Mouse (Mus musculus) heart, embryonic 14.5 days (tissue): ENCODE data around the gene Hist2h3c1. TPM values are rescaled to one million over a fixed set of nuclear protein-coding genes. Genes with fewer than 3 reads are reported as not detected.
A peak's percentile ranks its signal among the peaks of the same experiment; 100 is the strongest.
"Not testable (repeated sequence)": the region's sequence is repeated elsewhere in the genome, so short reads cannot be mapped to it uniquely, and the experiment has no call there.

Source experiments
- ATAC-seq: fragments of 200-750 bp; cut with Nextera tagmentation; 2 replicates; pipeline ENCODE4 v1.8.0; 2017; ENCODE audit warnings: low read depth, moderate TSS enrichment; ENCODE audit not compliant: insufficient number of reproducible peaks, insufficient read depth, low FRiP score
- H3K27ac ChIP-seq, 2 experiments: fragments of 200-500 bp in 1 of 2; fragments of 300-500 bp in 1 of 2; sonication (generic) in 1 of 2; replicated peaks in 1 of 2; 2 replicates each; pipeline ENCODE4 v1.5.1; 2012 to 2014; ENCODE audit warnings: low read depth in 2 of 2, low read length in 2 of 2, control low read depth in 1 of 2, mild to moderate bottlenecking in 1 of 2, mixed read lengths in 1 of 2; ENCODE audit not compliant: control insufficient read depth in 1 of 2, insufficient read depth in 1 of 2
- H3K27me3 ChIP-seq: fragments of 300-500 bp; sonication (generic); 2 replicates; pipeline ENCODE4 v1.6.1; 2014; ENCODE audit warnings: mild to moderate bottlenecking, low read length, control low read depth; ENCODE audit not compliant: control insufficient read depth, insufficient read depth
- H3K36me3 ChIP-seq: fragments of 300-500 bp; sonication (generic); 2 replicates; pipeline ENCODE4 v1.6.1; 2014; ENCODE audit warnings: mild to moderate bottlenecking, control low read depth, low read length, mixed read lengths; ENCODE audit not compliant: control insufficient read depth, insufficient read depth
- H3K4me1 ChIP-seq, 2 experiments: fragments of 200-500 bp in 1 of 2; fragments of 300-500 bp in 1 of 2; sonication (generic) in 1 of 2; 2 replicates each; pipeline ENCODE4 v1.6.1; 2012 to 2014; ENCODE audit warnings: low read length in 2 of 2, control low read depth in 1 of 2, mixed read lengths in 1 of 2; ENCODE audit not compliant: control insufficient read depth in 2 of 2, insufficient read depth in 2 of 2
- H3K4me2 ChIP-seq: fragments of 300-500 bp; sonication (generic); 2 replicates; pipeline ENCODE4 v1.6.1; 2014; ENCODE audit warnings: mild to moderate bottlenecking, low read length
- H3K4me3 ChIP-seq, 2 experiments: fragments of 200-500 bp in 1 of 2; fragments of 300-500 bp in 1 of 2; sonication (generic) in 1 of 2; 2 replicates each; pipeline ENCODE4 v1.5.1; 2012 to 2014; ENCODE audit warnings: low read length in 2 of 2, mild to moderate bottlenecking in 2 of 2, control low read depth in 1 of 2, low read depth in 1 of 2, moderate library complexity in 1 of 2; ENCODE audit not compliant: control insufficient read depth in 1 of 2, insufficient read depth in 1 of 2
- H3K9ac ChIP-seq: fragments of 300-500 bp; sonication (generic); 2 replicates; pipeline ENCODE4 v1.6.1; 2014; ENCODE audit warnings: mild to moderate bottlenecking, low read length
- H3K9me3 ChIP-seq: fragments of 300-500 bp; sonication (generic); 2 replicates; pipeline ENCODE4 v1.6.1; 2016; ENCODE audit warnings: low read length, control low read depth; ENCODE audit not compliant: control insufficient read depth
- WGBS: fragments of 180-500 bp; shearing (Covaris S2); extraction: QIAGEN DNeasy Blood & Tissue Kit; methylation state at CpG from one replicate; pipeline ENCODE4 v1.1.7; 2014; 5-methylcytosine and 5-hydroxymethylcytosine counted together
- polyA plus RNA-seq: library from polyadenylated mRNA; unstranded; fragments of >200 nt; fragmentation: Nextera tagmentation; extraction: Ambion mirVana; gene quantifications from 2 replicates; pipeline ENCODE4 v1.2.1, GENCODE M21; 2014

Hist2h3c1 gene
- polyA plus RNA-seq, 1 experiment from 2014 or later: not detected

DNA sequence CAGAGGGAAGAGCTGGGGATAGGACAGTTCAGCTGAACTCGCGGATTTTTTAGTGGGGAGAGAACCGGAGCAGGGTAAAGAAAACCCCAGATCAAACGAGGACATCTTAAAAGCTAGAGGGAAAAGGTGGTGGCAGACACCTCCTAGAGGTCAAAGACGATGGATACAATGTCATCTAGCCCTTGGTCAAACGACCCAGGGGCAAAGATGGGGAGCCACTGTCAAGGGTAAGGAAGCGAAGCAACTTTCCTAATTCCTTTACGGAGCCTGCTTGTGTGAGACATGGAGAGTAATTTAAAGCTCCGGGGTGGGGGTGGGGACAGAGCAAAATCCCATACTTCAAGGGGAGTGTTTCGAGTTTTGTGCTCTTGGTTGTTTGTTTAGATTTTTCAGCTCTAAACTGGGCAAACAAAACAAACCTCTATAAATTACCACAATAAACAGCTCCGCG lies 27.3 kb upstream of the Hist2h3c1 start:
- H3K4me2 ChIP-seq: peak overlapping the region; percentile 76
- no peaks in the 10 kb centered on the region for H3K27me3 ChIP-seq
- H3K4me3 ChIP-seq: peak overlapping the region; percentile 60 to 72
- no peak for ATAC-seq
- WGBS: 2% methylated on average over 12 of the region's 12 CpGs
- no peaks in the 10 kb centered on the region for H3K9me3 ChIP-seq
- H3K9ac ChIP-seq: peak overlapping the region; percentile 93
- peaks cover 9 to 27% of the 10 kb centered on the region in 2 experiments for H3K4me1 ChIP-seq
- no peaks in the 10 kb centered on the region for H3K36me3 ChIP-seq
- peak overlapping the region; percentile 95 to 100 for H3K27ac ChIP-seq

DNA sequence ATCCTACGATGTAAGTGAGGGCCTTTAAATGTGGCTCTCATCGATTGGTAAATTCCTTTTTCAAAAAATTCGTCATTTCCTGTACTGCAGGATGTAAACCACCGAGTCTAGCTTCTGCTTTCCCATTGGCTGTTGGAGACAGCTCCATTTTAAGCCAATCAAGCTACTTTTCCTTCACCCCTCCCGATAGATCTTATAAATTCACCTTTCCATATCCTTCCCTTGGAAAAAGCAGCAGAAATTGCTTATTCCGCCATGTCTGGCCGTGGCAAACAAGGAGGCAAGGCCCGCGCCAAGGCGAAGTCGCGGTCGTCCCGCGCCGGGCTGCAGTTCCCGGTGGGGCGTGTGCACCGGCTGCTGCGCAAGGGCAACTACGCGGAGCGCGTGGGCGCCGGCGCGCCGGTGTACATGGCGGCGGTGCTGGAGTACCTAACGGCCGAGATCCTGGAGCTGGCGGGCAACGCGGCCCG lies 26.8 kb upstream of the Hist2h3c1 start, which contains the start of the genes Bola1 and Hist2h2ab:
Gene Bola1 (minus strand): TSS at position 49 of the 470 bp plus-strand sequence.
Gene Hist2h2ab (plus strand): TSS at position 205 of the 470 bp plus-strand sequence.
- Histone ChIP-seq H3K9me3 (no peaks in the 10 kb centered on the region), H3K27ac (peak within 1 kb of the TSS; percentile 95 to 100), H3K4me1 (peaks cover 9 to 27% of the 10 kb centered on the region in 2 experiments), H3K4me3 (peak within 1 kb of the TSS; percentile 60 to 72), H3K9ac (peak within 1 kb of the TSS; percentile 93), H3K27me3 (no peaks in the 10 kb centered on the region), H3K4me2 (peak within 1 kb of the TSS; percentile 76), H3K36me3 (no peaks in the 10 kb centered on the region)
- under 1% methylated on average over 37 of the region's 37 CpGs for WGBS
- peak; percentile 67 for ATAC-seq

DNA sequence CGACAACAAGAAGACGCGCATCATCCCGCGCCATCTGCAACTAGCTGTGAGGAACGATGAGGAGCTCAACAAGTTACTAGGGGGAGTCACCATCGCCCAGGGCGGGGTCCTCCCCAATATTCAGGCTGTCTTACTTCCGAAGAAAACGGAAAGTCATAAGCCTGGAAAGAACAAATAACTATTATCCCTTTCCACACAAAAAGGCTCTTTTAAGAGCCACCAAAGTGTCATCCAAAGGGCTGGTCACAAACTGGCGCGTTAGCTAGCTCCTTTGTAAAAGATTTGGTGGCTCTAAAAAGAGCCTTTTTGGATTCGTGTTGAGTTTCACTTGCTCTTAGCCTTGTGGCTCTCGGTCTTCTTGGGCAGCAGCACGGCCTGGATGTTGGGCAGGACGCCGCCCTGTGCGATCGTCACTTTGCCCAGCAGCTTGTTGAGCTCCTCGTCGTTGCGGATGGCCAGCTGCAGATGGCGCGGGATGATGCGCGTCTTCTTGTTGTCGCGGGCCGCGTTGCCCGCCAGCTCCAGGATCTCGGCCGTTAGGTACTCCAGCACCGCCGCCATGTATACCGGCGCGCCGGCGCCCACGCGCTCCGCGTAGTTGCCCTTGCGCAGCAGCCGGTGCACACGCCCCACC lies 26.2 kb upstream of the Hist2h3c1 start:
- Histone ChIP-seq H3K4me1 (peaks cover 9 to 27% of the 10 kb centered on the region in 2 experiments), H3K27ac (peak overlapping the region; percentile 95 to 100), H3K9ac (peak overlapping the region; percentile 93), H3K4me2 (peak overlapping the region; percentile 76), H3K4me3 (peak overlapping the region; percentile 60 to 72)
- not testable (repeated sequence) for H3K9me3 ChIP-seq, ATAC-seq, H3K27me3 ChIP-seq, H3K36me3 ChIP-seq
- WGBS: under 1% methylated on average over 33 of the region's 47 CpGs

DNA sequence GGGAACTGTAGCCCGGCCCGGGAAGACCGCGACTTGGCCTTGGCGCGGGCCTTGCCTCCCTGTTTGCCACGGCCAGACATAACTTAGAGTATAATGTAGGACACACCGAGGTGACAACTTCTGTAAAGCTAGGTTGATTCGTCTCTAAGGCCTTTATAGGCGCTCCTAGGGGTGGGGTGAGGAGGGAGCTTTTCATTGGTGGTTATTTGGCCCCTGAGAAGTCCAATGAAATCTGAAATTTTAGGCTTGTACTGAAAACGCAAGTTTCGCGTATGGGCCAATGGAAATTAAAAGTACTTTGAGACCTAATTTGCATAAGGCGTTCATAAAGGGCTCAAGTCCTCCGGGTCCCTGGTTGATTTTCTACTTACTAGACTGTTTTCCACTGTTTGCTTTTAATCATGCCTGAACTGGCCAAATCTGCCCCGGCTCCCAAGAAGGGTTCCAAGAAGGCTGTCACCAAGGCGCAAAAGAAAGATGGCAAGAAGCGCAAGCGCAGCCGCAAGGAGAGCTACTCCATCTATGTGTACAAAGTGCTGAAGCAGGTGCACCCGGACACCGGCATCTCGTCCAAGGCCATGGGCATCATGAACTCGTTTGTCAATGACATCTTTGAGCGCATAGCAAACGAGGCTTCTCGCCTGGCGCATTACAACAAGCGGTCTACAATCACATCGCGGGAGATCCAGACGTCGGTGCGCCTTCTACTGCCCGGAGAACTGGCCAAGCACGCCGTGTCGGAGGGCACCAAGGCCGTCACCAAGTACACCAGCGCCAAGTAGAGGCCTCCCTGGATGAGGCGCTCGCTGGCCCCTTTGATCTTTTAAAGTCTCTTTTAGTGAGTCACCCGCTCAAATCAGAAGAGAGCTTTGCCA lies 25.5 kb upstream of the Hist2h3c1 start, which contains the start of the genes Hist2h2ac and Hist2h2be:
Gene Hist2h2ac (minus strand): TSS at position 116 of the 875 bp plus-strand sequence.
Gene Hist2h2be (plus strand): TSS at position 355 of the 875 bp plus-strand sequence.
- H3K27me3 ChIP-seq: no peaks in the 10 kb centered on the region
- peak within 1 kb of the TSS; percentile 76 for H3K4me2 ChIP-seq
- peak within 1 kb of the TSS; percentile 60 to 72 for H3K4me3 ChIP-seq
- ATAC-seq: peak; percentile 86
- H3K4me1 ChIP-seq: peaks cover 9 to 30% of the 10 kb centered on the region in 2 experiments
- H3K27ac ChIP-seq: peak within 1 kb of the TSS; percentile 95 to 100
- 1% methylated on average over 43 of the region's 43 CpGs for WGBS
- no peaks in the 10 kb centered on the region for H3K9me3 ChIP-seq
- H3K36me3 ChIP-seq: no peaks in the 10 kb centered on the region
- peak within 1 kb of the TSS; percentile 93 for H3K9ac ChIP-seq

DNA sequence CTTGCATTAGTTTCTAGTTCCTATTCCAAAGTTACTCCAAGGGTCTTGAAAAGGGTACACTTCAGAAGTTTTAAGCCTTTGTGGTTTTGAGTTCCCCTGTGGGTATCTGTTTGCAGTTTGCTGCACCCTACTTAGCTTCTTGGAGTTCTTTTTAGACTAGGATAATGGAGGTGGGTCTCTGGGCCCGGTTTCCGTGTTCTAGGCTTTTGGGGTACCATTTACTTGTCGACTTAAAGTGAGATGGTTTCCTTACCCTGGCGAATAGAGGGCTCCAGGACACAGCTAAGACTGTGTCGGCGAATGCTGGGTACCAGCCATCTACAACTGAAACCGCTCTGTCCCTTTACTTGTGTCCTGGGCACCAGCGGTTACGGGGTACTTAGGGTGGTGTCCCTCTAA lies 24.8 kb upstream of the Hist2h3c1 start:
- peak overlapping the region; percentile 76 for H3K4me2 ChIP-seq
- H3K36me3 ChIP-seq: no peaks in the 10 kb centered on the region
- H3K4me3 ChIP-seq: peak overlapping the region; percentile 60 to 72
- WGBS: 33% methylated on average over 9 of the region's 9 CpGs
- no peaks in the 10 kb centered on the region for H3K27me3 ChIP-seq
- peaks cover 9 to 30% of the 10 kb centered on the region in 2 experiments for H3K4me1 ChIP-seq
- peak overlapping the region; percentile 95 to 100 for H3K27ac ChIP-seq
- peak overlapping the region; percentile 93 for H3K9ac ChIP-seq
- no peak for ATAC-seq
- H3K9me3 ChIP-seq: no peaks in the 10 kb centered on the region

DNA sequence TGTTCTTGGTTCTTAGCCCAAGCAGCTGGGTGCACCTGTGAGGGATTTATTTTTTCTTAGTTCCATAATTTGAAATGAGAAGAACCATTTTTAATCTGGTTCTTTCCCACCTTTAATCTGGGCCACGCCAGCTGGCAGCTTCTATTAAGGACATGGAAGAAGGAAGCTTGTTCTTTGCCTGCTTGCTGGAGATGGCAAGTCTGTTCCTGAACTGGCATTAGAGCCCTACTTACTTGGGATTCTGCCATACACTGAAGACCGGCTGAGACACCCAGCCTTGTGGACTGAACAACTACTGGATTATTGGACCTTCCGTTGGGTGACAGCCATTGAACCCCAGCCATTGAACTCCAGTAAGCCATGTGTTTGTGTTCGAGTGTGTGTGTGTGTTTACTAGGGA lies 23.7 kb upstream of the Hist2h3c1 start:
- ATAC-seq: no peak
- H3K4me3 ChIP-seq: no peak overlapping the region
- peaks cover 9 to 30% of the 10 kb centered on the region in 2 experiments for H3K4me1 ChIP-seq
- no peak overlapping the region for H3K27ac ChIP-seq
- H3K9ac ChIP-seq: no peak overlapping the region
- H3K36me3 ChIP-seq: no peaks in the 10 kb centered on the region
- H3K27me3 ChIP-seq: no peaks in the 10 kb centered on the region
- peak overlapping the region; percentile 76 for H3K4me2 ChIP-seq
- 92% methylated on average over 4 of the region's 4 CpGs for WGBS
- no peaks in the 10 kb centered on the region for H3K9me3 ChIP-seq

DNA sequence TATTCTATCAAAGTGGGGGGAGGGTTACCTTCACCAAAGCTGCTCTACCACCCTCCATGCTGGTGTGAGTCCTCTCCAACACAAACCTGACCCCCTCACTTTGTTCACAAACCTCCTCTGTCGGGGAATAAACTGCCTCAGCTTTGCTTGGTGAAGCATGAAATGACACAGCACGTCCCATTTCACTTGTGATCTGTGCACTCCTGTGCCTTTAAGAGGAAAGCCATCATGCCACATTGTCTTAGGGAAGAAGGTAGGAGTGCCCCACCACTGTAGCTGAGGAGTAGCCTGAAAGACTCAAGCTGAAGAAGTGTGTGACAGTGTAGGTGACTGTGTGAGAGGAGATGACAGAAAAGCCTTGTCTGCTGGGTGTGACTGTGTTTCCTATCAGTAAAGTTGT lies 21.1 kb upstream of the Hist2h3c1 start:
- H3K9ac ChIP-seq: peak overlapping the region; percentile 41; the same call in 1 of the 2 replicates
- no peak overlapping the region for H3K4me2 ChIP-seq

More for the DNA sequence above, 21.1 kb upstream of the Hist2h3c1 start:
- H3K9me3 ChIP-seq: no peaks in the 10 kb centered on the region
- no peak overlapping the region for H3K4me3 ChIP-seq
- 24% methylated on average over 2 of the region's 2 CpGs for WGBS
- no peaks in the 10 kb centered on the region for H3K36me3 ChIP-seq
- ATAC-seq: no peak
- no peak overlapping the region for H3K27ac ChIP-seq
- peaks cover 9 to 24% of the 10 kb centered on the region in 2 experiments for H3K4me1 ChIP-seq
- no peaks in the 10 kb centered on the region for H3K27me3 ChIP-seq
